Mouse (Mus musculus): Measurements from ENCODE around the gene 1190005I06Rik. TPM values are rescaled to one million over a fixed set of nuclear protein-coding genes. Genes with fewer than 3 reads are reported as not detected.

The 1190005I06Rik gene
- polyA plus RNA-seq, 1 experiment, result 10.4 TPM

DNA sequence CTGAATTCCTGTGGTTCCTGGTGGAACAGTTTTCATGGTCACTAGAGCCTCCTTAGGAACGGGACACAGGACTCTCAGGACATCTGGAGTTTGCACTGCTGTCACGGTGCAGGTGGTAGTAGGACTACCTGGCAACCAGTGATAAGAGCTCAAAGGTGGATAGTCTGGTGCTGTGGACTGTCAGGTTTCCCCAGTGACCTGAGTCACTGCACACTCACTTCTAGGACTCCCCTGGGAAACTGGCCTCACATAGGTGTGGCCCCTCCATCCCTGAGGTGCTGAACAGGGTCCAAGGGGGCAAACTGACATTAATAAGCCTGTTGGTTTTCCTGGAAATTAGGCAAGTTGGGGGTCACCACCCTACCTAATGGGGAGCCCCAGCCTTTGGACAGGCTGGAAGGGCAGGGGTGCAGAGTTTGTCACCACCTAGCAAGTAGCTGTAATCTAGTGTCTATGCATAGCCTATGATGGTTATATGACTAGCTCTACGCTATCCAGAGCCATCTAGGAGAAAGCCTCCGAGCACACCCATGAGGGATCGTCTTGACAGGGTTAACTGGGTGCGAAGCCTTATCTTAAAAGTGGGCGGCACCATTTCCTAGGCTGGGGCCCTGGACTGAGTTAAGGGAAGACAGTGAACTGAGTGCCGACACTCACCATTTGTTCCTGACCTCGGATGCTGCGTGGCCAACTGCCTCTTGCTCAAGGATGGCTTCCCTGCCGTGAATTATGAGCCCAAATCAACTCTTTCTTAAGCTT is 32.4 kb upstream of the 1190005I06Rik start:
- no peaks in the 10 kb centered on the region for H3K4me1 ChIP-seq (ENCODE audit: control insufficient read depth, insufficient read depth, low read length)
- no peaks in the 10 kb centered on the region for H3K27me3 ChIP-seq (ENCODE audit: control insufficient read depth, insufficient read depth, low read length)

DNA sequence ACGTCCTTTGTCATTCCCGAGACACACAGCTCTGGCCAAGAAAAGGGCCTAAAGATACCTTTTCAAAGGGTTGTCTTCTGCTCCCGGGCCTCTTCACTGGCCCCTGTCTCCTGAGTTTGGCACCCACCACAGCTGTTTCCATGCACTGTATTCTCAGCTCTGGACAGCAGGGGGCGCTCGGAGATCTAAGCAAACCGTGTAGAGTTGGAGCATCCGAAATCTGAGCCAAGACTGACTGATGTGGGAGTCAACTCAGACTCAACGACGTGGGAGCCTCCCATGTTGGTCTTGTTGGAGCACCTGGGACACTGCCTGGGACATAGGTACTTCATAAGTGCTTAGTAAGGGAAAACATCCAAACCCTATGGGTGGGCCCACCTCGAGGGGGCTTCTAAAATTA is 31.0 kb upstream of the 1190005I06Rik start:
- no peak overlapping the region for H3K27ac ChIP-seq (ENCODE audit: control insufficient read depth, insufficient read depth, low read depth, low read length)
- TF ChIP-seq CTCF (IDR thresholded peaks at IDR 0.05; ENCODE audit: control insufficient read depth, insufficient read depth, insufficient replicate concordance, low read depth, low read length) (peak; percentile 90), POLR2A (IDR thresholded peaks at IDR 0.05; ENCODE audit: control insufficient read depth, low read depth, low read length) (no peak)
- no peaks in the 10 kb centered on the region for H3K4me1 ChIP-seq (ENCODE audit: control insufficient read depth, insufficient read depth, low read length)
- H3K27me3 ChIP-seq (ENCODE audit: control insufficient read depth, insufficient read depth, low read length), result no peaks in the 10 kb centered on the region
- 0 out of 2 replicates have a peak, but pooled peaks cover 1% of the 10 kb centered on the region for H3K36me3 ChIP-seq (ENCODE audit: control insufficient read depth, insufficient read depth, low read length)
- H3K4me3 ChIP-seq (ENCODE audit: control insufficient read depth, low read depth, low read length), result no peak overlapping the region

More for the DNA sequence above, 32.4 kb upstream of the 1190005I06Rik start:
- H3K27ac ChIP-seq (ENCODE audit: control insufficient read depth, insufficient read depth, low read depth, low read length), result no peak overlapping the region
- no peak overlapping the region for H3K4me3 ChIP-seq (ENCODE audit: control insufficient read depth, low read depth, low read length)
- H3K36me3 ChIP-seq (ENCODE audit: control insufficient read depth, insufficient read depth, low read length), result no peaks in the 10 kb centered on the region
- TF ChIP-seq POLR2A (IDR thresholded peaks at IDR 0.05; ENCODE audit: control insufficient read depth, low read depth, low read length), result no peak
- TF ChIP-seq CTCF (IDR thresholded peaks at IDR 0.05; ENCODE audit: control insufficient read depth, insufficient read depth, insufficient replicate concordance, low read depth, low read length), result no peak

DNA sequence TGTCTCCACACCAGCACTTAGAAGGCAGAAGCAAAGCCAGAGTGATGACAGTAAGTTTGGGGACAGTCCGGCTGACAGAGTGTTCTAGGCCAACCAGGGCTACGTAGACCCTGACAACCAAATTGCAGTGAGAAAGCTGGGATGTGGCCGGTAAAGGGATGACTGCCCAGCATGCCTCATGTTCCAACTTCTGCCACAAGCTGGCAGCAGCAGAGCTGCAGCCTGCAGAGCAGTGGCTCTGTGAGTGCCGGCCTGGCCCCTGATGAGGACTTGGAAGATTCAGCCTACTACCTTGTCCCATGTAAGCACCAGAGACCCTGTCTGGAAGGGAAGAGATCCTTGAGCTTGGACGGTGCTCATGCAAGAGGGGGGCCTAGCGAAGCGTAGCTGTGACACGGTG is 28.3 kb upstream of the 1190005I06Rik start:
- TF ChIP-seq POLR2A (IDR thresholded peaks at IDR 0.05; ENCODE audit: control insufficient read depth, low read depth, low read length) (no peak), CTCF (IDR thresholded peaks at IDR 0.05; ENCODE audit: control insufficient read depth, insufficient read depth, insufficient replicate concordance, low read depth, low read length) (0 out of 2 replicates have a peak, but pooled peaks have one; percentile 4)
- no peak overlapping the region for H3K4me3 ChIP-seq (ENCODE audit: control insufficient read depth, low read depth, low read length)
- no peaks in the 10 kb centered on the region for H3K27me3 ChIP-seq (ENCODE audit: control insufficient read depth, insufficient read depth, low read length)
- H3K36me3 ChIP-seq (ENCODE audit: control insufficient read depth, insufficient read depth, low read length), result peaks cover 1% of the 10 kb centered on the region
- no peak overlapping the region for H3K27ac ChIP-seq (ENCODE audit: control insufficient read depth, insufficient read depth, low read depth, low read length)
- no peaks in the 10 kb centered on the region for H3K4me1 ChIP-seq (ENCODE audit: control insufficient read depth, insufficient read depth, low read length)

DNA sequence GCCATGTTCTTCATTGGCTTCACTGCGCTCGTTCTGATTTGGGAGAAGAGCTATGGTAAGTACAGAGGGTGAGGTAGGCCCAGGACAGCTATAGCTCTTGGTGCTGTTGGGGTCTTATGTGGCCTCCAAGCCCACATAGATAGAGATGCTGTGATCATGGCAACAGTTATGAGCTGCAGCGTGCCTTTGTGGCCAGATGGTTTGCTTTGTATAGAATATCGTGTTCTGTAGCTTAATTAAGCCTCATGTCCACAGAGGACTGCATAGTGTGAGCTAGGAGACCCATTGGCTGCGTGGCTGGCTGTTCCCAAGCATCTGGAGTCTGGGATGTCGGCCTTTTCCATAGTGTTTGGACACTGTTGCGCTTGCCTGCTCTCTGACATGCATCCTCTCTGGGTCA is 25.9 kb upstream of the 1190005I06Rik start:
- no peak overlapping the region for H3K4me3 ChIP-seq (ENCODE audit: control insufficient read depth, low read depth, low read length)
- 0 out of 2 replicates have a peak, but pooled peaks cover 2% of the 10 kb centered on the region for H3K4me1 ChIP-seq (ENCODE audit: control insufficient read depth, insufficient read depth, low read length)
- H3K27me3 ChIP-seq (ENCODE audit: control insufficient read depth, insufficient read depth, low read length), result no peaks in the 10 kb centered on the region
- TF ChIP-seq POLR2A (IDR thresholded peaks at IDR 0.05; ENCODE audit: control insufficient read depth, low read depth, low read length) (no peak), CTCF (IDR thresholded peaks at IDR 0.05; ENCODE audit: control insufficient read depth, insufficient read depth, insufficient replicate concordance, low read depth, low read length) (no peak)
- H3K27ac ChIP-seq (ENCODE audit: control insufficient read depth, insufficient read depth, low read depth, low read length), result no peak overlapping the region
- peaks cover 1% of the 10 kb centered on the region for H3K36me3 ChIP-seq (ENCODE audit: control insufficient read depth, insufficient read depth, low read length)

DNA sequence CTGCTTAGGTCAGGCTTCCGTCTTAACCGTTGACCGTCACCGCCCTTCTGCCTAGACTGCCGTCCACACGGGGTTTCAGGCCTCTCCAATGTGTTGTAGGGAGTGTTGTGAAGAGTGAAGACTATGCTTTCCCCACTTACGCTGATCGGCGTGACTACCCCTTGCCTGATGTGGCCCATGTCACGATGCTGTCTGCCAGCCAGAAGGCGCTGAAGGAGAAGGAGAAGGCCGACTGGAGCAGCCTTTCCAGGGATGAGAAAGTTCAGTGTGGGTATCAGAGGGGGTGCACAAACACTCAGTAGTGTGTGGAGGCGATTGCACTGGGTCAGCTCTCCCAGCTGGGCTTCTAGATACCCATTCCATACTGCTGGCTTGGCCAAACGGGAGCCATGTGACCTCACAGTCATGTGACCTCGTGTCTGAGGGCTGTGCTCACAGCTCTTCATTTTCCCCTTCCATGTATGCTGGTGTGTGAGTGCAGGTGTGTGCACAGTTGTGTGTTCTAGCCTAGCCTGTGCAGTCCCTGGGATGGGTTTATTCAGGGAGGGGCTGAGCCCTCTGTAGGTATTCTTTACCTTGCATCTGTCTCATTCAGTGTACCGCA is 25.3 kb upstream of the 1190005I06Rik start:
- Histone ChIP-seq H3K4me3 (ENCODE audit: control insufficient read depth, low read depth, low read length) (no peak overlapping the region), H3K4me1 (ENCODE audit: control insufficient read depth, insufficient read depth, low read length) (0 out of 2 replicates have a peak, but pooled peaks cover 2% of the 10 kb centered on the region), H3K36me3 (ENCODE audit: control insufficient read depth, insufficient read depth, low read length) (peaks cover 1% of the 10 kb centered on the region), H3K27ac (ENCODE audit: control insufficient read depth, insufficient read depth, low read depth, low read length) (no peak overlapping the region), H3K27me3 (ENCODE audit: control insufficient read depth, insufficient read depth, low read length) (no peaks in the 10 kb centered on the region)
- TF ChIP-seq POLR2A (IDR thresholded peaks at IDR 0.05; ENCODE audit: control insufficient read depth, low read depth, low read length) (no peak), CTCF (IDR thresholded peaks at IDR 0.05; ENCODE audit: control insufficient read depth, insufficient read depth, insufficient replicate concordance, low read depth, low read length) (no peak)

DNA sequence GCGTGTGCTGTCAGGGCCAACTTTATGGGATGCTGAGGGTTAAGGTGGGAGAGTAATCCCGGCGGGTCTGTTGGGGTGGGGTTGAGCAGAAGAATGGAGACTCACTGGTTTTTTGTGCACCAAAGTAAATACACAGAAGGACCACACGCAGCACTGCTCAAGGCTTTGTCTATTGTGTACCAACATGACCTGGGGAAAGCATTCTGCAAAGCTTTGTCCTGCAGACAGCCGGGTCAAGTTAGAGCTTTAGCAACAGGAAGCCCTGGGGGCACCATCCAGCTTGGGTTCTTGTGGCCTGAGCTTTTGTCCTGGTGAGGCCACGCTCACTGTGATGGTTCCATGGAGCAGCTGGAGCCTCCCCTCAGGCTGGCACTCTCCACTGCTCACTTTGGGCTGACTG is 24.3 kb upstream of the 1190005I06Rik start:
- peaks cover 1% of the 10 kb centered on the region for H3K36me3 ChIP-seq (ENCODE audit: control insufficient read depth, insufficient read depth, low read length)
- no peak overlapping the region for H3K4me3 ChIP-seq (ENCODE audit: control insufficient read depth, low read depth, low read length)
- no peak overlapping the region for H3K27ac ChIP-seq (ENCODE audit: control insufficient read depth, insufficient read depth, low read depth, low read length)

DNA sequence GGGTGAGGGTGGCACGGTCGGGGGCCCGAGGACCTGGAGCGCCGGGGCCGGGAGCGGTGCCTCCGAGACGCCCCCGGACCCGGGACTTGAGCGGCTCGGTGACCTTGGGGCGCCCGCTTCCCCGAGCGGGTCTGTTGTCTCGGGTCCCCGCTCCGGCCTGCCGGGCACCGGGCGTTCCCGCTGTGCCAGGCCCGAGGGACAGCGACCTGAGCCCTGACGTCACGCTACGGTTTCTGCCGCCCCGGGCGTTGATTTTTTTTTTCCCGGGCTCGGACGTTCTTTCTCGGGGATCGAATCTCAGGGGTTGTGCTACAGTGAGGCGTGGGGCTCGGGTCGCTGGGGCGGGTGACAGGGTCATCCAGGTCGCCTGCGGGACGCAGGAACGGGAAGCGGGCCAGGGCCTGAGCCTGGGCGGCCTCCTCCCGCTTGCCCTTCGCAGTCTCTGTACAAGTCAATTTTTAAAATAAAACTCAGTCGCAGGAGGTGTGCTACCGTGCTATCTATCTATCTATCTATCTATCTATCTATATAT is 21.0 kb upstream of the 1190005I06Rik start, which contains the start of gene Emc8:
Gene Emc8, minus strand, starts transcription at position 200 of the 532 bp plus-strand sequence.
- peak within 1 kb of the TSS; percentile 85 for H3K27ac ChIP-seq (ENCODE audit: control insufficient read depth, insufficient read depth, low read depth, low read length)
- no peaks in the 10 kb centered on the region; the same call in none of the 2 replicates for H3K36me3 ChIP-seq (ENCODE audit: control insufficient read depth, insufficient read depth, low read length)
- no peaks in the 10 kb centered on the region for H3K27me3 ChIP-seq (ENCODE audit: control insufficient read depth, insufficient read depth, low read length)
- no peak for TF ChIP-seq POLR2A (IDR thresholded peaks at IDR 0.05; ENCODE audit: control insufficient read depth, low read depth, low read length)
- TF ChIP-seq CTCF (IDR thresholded peaks at IDR 0.05; ENCODE audit: control insufficient read depth, insufficient read depth, insufficient replicate concordance, low read depth, low read length), result no peak
- H3K4me1 ChIP-seq (ENCODE audit: control insufficient read depth, insufficient read depth, low read length), result peaks cover 11% of the 10 kb centered on the region
- peak within 1 kb of the TSS; percentile 90 for H3K4me3 ChIP-seq (ENCODE audit: control insufficient read depth, low read depth, low read length)

More for the DNA sequence above, 24.3 kb upstream of the 1190005I06Rik start:
- no peaks in the 10 kb centered on the region for H3K27me3 ChIP-seq (ENCODE audit: control insufficient read depth, insufficient read depth, low read length)
- peaks cover 5% of the 10 kb centered on the region for H3K4me1 ChIP-seq (ENCODE audit: control insufficient read depth, insufficient read depth, low read length)
- TF ChIP-seq CTCF (IDR thresholded peaks at IDR 0.05; ENCODE audit: control insufficient read depth, insufficient read depth, insufficient replicate concordance, low read depth, low read length), result no peak
- no peak for TF ChIP-seq POLR2A (IDR thresholded peaks at IDR 0.05; ENCODE audit: control insufficient read depth, low read depth, low read length)
